Mouse (Mus musculus) monocyte, adult 2 months (primary cell): ENCODE measurements around the gene Camta1.

Source experiments
- DNase-seq, 2 experiments: peaks; one replicate each; pipeline ENCODE4 v3.0.0; 2022; ENCODE audit warnings: low spot score in 2 of 2, low read depth in 1 of 2

Gene Camta1

DNA sequence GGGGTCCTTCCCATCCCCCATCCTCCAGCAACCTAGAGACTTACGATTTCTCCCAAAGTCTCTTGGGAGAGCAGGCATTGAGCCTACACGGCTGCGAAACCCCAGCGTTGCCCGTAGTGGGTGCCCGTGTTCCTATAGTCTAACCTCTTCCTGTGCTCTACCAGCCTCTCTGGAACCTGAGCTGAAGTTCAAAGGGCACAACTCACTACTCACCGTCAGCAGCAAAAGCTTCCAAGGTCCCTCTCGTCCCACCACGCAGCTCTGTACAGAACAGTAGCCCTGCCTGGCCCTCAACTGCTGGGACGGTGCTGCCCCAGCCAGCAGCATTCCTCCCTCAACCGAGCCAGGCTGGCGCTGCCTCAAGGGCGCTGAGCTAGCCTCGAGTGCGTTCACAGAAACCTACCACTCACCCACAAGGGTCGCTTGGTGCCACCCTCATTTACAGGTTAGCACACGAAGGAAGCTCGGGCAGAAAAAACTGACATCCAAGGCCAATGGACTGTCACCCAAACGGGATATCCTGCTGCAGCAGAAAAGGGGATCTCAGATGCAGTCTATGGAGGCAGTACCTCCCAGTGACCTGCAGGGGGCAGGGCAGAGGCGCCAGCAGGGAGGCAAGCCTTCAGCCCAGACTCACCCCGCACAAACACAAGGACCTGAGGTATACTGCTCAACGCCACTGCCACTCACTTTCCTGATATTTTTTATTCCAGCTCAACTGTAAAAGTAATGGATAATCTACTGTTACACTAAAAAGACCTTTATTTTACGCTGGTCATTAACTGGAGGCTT is 526.5 kb downstream of the Camta1 start:
- no peak for DNase-seq

DNA sequence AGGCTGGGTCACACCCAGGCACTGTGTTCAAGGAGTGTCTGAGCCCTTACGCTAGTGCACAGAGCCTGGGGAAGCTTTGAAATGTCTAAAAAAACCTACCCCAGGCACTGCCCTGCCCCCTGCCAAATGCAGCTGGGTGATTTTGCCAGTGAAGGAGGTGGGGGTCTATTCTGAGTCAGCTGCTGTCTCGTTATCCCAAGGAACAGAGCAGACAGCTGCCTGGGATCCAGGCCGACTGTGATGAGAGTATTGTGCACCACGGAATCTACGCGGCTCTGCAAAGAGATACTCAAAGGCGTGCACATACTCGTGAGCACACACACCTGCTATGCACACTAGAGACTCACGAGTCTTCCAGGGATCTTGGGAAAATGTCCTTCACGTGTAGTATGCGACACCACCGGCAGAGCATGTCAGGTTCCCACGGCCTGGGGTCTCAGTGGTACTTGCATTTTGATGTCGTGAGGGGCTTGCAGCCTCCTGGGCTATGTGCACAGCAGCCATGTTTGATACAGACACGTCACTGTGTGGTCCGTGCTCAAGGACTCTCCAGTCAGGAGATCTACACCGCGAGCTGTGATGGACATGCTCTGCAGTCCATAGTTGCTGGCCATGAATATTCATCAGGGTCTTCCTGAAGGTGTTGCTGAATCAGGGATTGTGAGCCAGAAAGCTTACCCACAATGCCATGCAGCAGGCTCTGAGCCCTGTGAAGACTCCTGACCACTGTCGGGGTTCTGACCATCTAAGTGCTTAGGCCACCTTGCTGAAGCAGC is 529.4 kb downstream of the Camta1 start:
- DNase-seq = no peak

DNA sequence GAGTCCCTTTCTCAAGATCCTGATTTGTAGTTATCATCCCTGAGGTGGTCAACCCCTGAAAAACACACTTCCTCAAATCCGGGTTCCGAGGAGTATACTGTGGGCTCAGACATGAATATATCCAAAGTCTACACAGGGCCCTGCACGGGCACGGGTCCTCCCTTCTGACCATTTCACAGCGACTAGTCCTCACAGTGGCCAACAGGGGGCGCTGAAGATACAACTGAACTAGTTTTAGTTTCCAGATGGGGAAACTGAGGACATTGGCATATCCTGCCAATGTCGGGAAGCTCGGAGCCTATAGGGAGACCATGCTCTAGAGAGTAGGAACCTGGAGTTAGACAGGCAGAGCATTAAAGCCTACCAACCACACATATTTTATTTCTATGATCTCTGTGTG is 530.7 kb downstream of the Camta1 start:
- no peak for DNase-seq

DNA sequence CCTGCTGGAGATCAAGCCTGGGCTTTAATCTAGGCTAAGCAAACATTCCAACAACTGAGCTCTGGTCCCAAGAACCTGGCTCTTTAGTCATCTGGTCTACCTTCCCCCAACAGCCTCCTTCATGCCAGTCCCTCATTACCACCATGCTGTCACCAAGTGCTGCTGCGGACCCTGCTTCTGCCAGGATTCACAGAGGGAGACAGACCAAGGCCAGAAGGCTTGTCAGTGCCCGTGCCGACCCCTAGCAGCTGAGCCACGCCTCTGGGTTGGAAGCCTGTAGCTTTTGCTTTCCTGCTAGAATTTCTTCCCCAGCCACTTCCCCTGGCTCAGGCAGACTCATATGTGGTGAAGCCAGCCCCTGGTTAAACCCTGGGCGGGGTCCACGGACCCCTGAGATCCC is 533.6 kb downstream of the Camta1 start:
- no peak for DNase-seq

DNA sequence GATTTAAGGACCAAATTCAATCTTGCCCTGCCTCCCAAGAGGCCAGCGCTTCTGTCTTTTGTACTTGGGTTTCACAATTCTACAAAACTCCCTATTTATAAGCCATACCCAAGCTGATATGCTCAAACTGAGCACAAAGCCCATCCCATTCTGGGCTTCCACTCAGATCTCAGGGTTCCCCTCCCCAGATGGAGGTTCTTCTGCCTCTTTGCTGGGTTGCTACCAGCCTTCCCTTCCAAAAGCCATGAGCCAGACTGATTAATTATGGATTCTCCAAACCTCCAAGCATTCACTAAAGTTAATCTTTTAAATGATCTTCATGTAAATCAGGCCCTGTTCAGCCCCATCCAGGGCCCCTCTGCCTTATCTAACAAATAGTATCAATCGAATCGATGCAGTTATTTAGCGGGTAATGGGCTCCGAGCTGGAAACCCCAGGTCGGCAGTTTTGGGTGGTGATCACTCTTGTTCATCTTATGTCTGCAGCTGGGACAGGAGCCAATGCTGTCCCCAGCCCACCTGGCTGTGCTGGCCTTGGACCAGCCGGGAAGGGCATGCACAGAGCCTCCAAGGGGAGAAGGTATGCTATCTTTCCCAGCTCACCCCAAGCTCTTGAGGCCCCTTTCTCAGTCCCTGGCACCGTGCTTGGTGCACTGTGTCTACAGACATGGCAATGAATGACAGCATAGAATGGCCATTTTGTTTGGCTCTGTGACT is 534.5 kb downstream of the Camta1 start:
- DNase-seq = no peak

DNA sequence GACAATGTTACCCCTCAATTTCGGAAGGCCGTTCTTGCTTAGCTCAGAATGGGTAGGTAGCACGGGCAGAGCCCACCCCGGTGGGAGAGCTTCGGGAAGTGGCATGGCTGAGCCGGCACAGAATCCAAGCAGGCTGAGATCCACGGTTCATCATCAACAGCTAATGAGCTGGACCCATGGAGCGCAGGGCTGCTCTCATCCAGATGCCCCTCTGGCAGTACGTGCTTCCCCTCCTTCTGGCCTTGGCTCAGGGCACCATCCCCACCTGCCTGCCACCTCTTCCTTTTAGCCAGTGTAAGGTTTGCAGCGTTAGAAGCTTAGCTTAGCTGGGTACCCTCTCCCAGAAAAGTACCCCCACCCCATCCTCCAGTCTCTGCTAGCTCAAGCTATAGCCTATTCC is 545.2 kb downstream of the Camta1 start:
- DNase-seq = no peak

DNA sequence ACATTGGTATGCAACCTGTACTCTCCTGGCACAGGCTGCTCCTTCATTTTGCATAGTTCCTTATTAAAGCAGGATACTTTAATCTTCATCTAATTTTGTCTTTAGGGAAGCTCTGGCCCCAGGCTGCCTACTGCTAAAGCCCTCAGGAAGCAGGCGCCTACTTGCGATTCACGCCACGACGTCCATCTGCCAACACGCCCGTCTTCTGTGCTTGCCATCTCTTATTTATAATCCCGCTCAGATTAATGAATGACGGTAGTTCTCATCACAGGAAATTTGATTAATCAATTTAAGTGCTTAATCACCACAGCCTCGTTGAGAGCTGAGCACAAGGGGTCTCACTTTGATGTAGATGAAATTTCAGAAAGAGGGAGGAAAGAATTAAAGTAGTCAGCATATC is 546.0 kb downstream of the Camta1 start:
- DNase-seq = no peak

DNA sequence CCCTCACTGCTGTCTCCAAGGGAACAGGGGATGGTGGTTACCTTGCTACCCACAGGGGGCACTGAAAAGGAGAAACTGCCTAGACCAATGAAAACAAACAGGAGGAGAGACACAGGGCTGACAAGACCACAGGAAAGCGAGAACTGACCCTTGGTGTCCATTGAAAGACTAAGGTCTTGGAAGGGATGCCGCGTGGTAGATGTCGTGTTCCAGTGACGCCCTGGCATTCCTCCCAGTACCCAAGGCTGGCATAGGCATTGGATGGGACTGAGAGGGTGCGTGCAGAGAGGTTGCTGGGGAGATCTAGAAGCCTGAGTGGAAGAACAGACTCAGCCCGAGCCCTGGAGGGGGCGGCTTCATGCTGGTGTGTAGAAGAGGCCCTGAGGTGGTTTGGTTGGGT is 550.9 kb downstream of the Camta1 start:
- no peak for DNase-seq

DNA sequence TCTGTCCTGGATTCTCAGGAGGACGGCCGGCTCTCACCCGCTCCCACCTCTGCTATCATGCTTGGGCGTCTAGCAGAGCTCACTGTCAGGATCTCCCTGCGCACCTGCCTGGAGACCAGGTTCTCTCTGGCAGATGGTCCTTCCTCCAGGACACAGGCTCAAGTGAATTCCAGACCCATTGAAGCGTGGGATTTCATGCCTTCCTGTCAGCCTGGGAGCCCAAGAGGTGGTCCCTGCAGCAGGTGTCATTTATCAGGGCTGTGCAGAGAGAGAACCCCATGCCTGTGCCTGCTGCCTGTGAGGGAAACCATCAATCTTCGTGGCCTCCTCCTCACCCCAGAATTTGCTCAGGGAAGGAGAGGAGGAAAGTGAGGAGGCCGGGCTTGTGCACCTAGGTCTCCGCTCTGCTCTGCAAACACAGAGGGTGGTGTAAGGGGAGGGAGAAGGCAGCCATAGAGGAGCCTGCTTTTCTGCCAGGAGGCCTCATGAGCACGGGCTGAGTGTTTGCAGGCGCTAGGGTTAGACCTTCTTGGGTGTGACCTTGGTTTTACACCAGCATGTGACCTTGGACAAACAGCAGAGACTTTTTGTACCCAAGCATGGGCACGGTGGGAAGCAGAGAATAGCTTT is 551.5 kb downstream of the Camta1 start:
- DNase-seq = no peak

DNA sequence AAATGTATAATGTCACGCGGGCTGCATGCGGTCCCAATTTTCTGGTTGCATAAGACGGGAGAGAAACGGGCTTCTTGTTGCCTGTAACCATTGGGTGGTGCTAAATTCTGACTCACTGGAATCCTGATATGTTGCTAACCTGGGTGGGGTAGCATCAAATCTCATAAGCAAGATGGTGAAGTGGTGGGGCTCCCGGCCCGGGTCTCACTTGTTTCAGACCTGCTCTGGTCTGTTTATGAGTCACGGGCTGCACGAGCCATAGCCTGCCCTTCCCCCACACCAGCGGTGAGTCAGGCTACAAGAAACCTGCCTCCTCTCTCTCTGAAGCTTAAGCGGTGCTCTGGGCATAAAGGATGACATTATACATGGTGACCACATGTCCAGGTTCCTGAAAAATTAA is 554.8 kb downstream of the Camta1 start:
- DNase-seq = no peak

DNA sequence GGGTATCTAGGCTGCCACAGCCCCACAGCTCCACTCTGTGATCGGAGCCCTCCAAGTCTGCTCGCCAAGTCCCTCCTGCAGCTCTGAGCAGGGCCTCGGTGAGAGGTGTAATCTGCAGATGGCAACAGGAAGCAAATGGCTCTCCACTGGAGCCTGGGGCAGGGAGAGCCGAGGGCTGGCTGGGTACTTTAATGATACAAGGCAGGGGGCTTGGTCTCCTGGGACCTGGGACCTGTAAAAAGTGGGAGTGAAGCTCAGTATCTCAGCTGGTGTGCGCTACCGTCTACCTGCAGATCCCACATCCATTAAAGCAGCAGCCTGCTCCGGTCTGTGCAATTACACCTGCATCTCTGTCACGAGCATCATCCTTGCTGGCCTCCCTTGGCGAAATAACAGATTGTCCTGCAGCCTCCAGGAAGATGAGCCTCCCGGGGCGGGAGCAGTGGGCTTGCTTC is 555.3 kb downstream of the Camta1 start:
- DNase-seq = no peak

DNA sequence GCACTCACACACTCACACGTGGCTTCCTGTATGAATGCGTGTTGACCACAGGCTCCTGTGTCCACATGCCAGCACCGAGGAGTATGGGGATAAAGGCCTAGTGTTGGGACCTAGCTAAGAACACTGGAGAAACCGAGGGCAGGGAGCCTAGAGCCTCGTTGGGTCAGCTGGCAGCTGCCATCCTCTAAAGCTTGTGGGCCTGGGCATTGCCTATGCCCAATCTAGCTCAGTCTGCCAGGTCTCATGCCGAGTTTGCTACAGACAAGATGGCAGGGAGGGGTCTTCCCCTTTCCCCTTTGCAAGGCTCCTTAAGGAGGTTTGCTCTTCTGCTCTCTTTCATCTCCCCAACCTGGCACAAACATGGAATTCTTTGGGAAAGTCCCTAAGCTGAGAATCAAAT is 555.9 kb downstream of the Camta1 start:
- DNase-seq = no peak

DNA sequence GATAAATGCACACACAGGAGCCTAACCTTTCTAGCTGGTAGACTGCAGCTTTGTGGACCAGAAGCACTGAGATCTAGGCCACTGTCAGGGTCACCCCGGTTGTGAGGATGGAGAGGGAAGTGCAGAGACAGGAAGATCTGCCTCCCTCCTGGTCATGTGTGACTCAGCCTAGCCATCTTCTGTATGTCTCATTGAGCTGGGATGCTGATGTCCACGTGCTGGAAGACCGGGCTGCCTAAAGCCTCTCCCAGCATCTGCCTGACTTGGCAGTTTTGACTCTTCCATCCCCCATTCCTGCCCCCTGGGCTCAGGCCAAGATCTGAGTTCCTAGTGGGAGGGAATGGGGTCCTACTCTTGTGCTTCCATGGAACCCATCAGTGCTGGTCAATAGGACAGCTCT is 557.7 kb downstream of the Camta1 start:
- no peak for DNase-seq

DNA sequence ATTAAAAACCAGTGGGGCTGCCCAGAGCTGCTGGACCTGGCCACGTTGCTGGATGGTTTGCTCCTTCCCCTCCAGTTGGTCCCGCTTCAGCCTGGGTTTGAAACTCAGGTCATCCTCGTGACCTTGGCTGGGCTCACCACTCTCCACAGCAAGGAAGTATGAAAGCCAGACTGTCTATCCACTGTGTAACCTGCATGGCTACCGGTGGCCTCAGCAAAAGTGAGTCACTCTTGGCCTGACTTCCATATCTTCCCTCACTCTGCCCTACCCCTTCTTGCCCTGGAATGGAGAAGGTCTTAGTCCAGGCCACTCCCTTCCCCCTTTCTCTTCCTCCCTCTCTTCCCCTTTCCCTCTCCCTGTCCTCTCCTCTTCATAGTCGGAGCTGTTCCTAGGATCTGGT is 558.2 kb downstream of the Camta1 start:
- DNase-seq = no peak

DNA sequence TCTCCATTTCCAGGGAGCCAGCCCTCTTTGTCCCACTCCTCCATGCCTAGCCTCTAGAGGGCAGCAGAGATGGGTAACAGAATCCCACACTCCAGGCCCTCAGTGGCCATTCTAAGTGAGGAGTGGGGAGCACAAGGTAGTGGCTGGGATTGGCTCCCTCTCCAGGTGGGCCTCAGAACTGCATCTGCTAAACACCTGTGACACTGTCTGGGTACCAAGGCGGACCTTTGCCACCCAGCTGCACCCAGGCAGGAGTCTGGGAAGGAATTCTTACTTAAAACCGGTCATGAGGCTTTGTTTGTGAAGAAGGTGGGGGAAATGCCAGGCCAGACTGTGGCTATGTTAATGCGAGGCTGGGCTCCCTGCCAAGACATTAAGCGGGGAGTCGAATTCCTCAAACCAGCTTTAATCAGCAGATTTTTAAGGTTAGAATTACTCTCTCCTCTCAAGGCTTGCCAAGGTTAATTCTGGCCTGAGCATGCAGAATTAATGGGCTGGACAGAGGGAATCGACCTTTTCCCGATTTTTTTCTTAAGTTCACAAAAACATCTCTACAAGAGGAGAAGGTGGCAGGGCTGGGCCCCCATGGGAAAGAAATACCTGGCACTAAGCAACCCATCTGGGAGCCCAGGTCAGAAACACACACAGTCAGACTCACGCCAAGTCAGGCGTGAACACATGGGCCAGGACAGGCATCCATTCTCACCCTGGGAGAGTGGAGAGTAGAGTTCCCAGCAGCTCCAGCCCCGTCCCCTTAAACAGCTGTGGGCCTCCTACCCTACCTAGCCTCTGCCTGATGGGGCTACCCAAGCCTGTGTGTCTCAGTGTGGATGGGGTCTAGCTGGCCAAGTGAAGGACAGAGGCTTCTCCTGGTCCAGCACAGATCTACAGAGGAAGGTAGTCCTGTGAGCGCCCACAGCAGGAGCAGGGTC is 559.2 kb downstream of the Camta1 start:
- DNase-seq = no peak

DNA sequence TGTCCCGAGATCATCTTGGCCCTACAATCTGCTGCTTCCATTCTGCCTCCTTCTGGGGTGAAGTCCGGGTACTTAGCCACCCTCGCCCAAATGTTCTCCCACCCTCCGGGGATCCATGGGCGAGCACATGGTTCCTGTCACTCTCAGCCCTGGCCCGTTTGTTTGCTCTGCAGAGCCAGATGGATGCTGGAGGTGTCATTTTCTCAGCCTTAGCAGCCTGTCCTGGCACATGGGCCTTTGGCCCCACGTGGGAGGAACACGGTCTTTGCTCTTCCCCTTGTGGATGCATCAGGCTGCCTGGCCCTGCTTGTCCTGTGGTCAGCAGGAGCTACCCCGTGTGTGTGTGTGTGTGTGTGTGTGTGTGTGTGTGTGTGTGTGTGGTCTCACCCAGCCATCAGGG is 560.3 kb downstream of the Camta1 start:
- no peak for DNase-seq

DNA sequence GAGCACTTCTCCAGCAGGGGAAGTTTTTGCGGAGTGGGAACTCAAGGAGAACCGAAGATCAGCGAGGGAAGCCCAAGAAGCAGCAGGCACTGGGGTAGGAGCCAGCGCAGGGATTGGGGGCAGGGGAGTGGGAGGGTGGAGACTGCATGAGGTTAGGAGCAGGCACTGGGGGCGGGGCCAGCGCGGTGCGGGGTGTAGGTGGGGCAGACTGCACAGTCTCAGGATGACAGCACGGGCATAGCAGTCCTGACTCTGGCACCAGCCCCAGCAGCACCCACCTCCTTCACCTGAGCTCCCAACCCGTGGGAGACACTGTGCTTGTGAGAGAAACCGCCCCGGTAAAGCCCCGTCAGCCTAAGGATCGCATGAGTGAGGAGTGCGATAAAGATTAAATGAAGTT is 561.0 kb downstream of the Camta1 start:
- DNase-seq = no peak

DNA sequence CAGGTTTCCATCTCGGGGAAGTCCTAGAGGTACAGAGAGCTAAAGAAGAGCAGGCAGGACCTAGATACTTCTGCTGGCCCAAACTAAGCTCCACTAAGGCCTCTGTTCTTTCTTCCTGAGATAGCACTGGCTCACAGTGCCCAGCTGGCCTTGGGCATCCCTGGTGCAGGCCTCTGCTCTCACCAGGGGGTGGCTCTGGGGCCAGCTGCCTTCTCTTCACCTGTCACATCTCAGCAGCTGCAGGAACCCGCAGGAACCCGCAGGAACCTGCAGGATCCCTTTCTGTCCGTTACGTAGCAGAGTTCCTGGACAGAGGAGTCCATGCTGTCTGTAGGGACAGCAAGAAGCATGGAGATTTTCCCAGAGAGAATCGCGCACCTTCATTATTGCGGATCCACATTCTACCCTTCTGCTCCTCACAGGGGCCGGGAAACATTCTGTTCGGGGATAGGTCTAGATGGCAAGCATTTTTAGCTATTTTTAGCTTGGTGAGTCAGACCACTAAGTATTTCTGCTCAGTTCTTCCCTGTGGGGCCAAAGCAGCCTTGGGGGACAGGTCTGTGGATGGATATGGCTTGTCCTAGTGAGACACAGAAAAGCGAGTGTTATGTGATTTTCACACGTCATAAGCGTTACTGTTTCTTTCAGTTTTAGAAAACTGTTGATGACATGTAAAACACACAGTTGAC is 566.0 kb downstream of the Camta1 start:
- no peak for DNase-seq

DNA sequence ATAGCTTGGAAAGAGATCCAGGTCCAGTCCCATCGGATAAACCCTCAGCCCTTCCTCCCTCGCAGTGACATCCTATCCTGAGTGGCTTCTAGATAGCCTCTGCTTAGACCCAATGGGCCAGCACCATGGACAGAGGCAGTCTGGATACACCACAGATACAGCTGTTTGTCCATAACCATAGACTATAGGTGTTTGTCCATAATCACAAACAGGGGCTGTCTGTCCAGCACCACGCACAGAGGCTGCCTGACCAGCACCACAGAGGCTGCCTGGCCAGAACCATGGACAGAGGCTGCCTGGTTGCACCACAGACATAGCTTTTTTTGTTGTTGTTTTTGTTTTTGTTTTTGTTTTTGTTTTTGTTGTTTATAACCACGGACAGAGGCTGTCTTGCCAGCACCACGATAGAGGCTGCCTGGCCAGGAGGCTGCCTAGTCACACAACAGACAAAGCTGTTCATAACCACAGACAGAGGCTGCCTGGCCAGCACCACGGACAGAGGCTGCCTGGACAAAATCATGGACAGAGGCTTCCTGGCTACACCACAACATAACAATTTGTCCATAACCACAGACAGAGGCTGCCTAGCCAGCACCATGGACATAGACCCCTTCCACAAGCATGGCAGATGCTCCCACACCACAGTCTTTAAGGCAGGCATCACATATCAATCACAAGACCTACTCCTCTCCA is 572.6 kb downstream of the Camta1 start:
- DNase-seq = no peak
